Mouse (Mus musculus) neural tube, embryonic 14.5 days (tissue): ENCODE measurements at regions not wholly inside any gene's neighbourhood (a gene's known extent, or its start where the extent isn't known, plus 50 kb on each side); places are given as distances from the start of the nearest gene placed in this dataset.
A peak's percentile ranks its signal among the peaks of the same experiment; 100 is the strongest.

ENCODE experiments used
- ATAC-seq: fragments of 200-750 bp; cut with Nextera tagmentation; 2 replicates; pipeline ENCODE4 v1.8.0; 2017; ENCODE audit warnings: low read depth, mild to moderate bottlenecking, moderate TSS enrichment, moderate library complexity
- H3K27ac ChIP-seq: fragments of 300-500 bp; sonication (generic); 2 replicates; pipeline ENCODE4 v1.5.1; 2014; ENCODE audit warnings: low read depth, mild to moderate bottlenecking, control low read depth, low read length, moderate library complexity, mixed read lengths
- H3K27me3 ChIP-seq: fragments of 300-500 bp; sonication (generic); 2 replicates; pipeline ENCODE4 v1.6.1; 2014; ENCODE audit warnings: low read length; ENCODE audit not compliant: control insufficient read depth, insufficient read depth
- H3K36me3 ChIP-seq: fragments of 300-500 bp; sonication (generic); 2 replicates; pipeline ENCODE4 v1.6.1; 2014; ENCODE audit warnings: low read length, mixed read lengths; ENCODE audit not compliant: control insufficient read depth, insufficient read depth
- H3K4me1 ChIP-seq: fragments of 300-500 bp; sonication (generic); 2 replicates; pipeline ENCODE4 v1.6.1; 2014; ENCODE audit warnings: low read length; ENCODE audit not compliant: control insufficient read depth, insufficient read depth
- H3K4me2 ChIP-seq: fragments of 300-500 bp; sonication (generic); 2 replicates; pipeline ENCODE4 v1.6.1; 2014; ENCODE audit warnings: mild to moderate bottlenecking, low read depth, low read length, control low read depth
- H3K4me3 ChIP-seq: fragments of 300-500 bp; sonication (generic); 2 replicates; pipeline ENCODE4 v1.5.1; 2014; ENCODE audit warnings: low read depth, low read length, control low read depth, mixed read lengths
- H3K9ac ChIP-seq: fragments of 300-500 bp; sonication (generic); replicated peaks from 2 replicates; pipeline ENCODE4 v1.6.1; 2014; ENCODE audit warnings: low read depth, mild to moderate bottlenecking, control low read depth, low read length, mixed read lengths
- H3K9me3 ChIP-seq: fragments of 300-500 bp; sonication (generic); 2 replicates; pipeline ENCODE4 v1.6.1; 2016; ENCODE audit warnings: low read length; ENCODE audit not compliant: control insufficient read depth
- WGBS: fragments of 180-500 bp; shearing (Covaris S2); extraction: QIAGEN DNeasy Blood & Tissue Kit; methylation state at CpG from one replicate; pipeline ENCODE4 v1.1.7; 2014; 5-methylcytosine and 5-hydroxymethylcytosine counted together

DNA sequence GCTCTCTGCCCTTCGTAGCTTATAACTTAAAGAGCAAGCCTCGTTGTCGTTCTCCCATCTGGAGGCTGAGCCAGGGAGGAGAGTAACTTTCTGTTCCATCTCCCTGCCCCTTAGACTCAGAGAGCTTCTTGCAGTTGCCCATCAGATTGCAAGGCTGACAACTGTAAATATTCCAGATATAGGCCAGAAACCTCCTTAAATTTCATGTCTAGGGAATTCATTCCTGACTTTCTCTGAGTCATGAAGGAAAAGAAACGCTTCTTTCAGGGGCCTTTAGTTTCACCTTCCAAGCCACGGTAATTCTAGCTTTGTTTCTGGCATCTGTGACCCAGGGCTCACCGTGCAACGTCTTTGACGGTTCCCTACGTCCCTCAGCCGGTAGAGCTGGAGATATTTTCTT is 220.0 kb upstream of the Srek1ip1 start:
- H3K9me3 ChIP-seq, result no peaks in the 10 kb centered on the region
- H3K27ac ChIP-seq, result no peak overlapping the region
- ATAC-seq, result no peak
- H3K27me3 ChIP-seq, result no peaks in the 10 kb centered on the region
- 73% methylated on average over 10 of the region's 10 CpGs for WGBS
- H3K4me1 ChIP-seq, result no peaks in the 10 kb centered on the region
- H3K4me2 ChIP-seq, result no peak overlapping the region
- H3K36me3 ChIP-seq, result no peaks in the 10 kb centered on the region
- H3K4me3 ChIP-seq, result no peak overlapping the region
- no peak overlapping the region for H3K9ac ChIP-seq

DNA sequence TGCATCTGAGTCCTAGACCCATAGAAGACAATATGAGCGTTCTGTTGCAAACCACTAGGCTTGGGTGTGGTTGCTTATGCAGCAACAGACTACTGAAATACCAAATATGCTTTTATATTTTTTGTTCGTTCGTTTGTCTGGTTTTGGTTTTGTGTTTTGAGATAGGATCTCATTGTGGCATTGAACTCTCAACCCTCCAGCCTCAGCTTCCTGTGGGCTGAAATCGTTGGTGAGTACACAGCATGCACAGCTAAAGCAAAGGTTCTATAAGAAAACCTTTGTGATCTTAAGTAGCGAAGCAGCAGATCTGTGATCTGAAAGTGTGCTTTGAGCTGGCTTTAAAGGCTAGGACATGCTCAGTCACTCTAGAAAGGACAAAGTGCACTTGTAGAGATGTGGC is 217.9 kb upstream of the Srek1ip1 start:
- H3K4me3 ChIP-seq, result no peak overlapping the region
- no peaks in the 10 kb centered on the region for H3K36me3 ChIP-seq
- no peaks in the 10 kb centered on the region for H3K27me3 ChIP-seq
- WGBS, result 93% methylated on average over 5 of the region's 5 CpGs
- H3K9ac ChIP-seq, result no peak overlapping the region
- no peak overlapping the region for H3K4me2 ChIP-seq
- H3K4me1 ChIP-seq, result no peaks in the 10 kb centered on the region
- no peaks in the 10 kb centered on the region for H3K9me3 ChIP-seq
- ATAC-seq, result no peak
- no peak overlapping the region for H3K27ac ChIP-seq

DNA sequence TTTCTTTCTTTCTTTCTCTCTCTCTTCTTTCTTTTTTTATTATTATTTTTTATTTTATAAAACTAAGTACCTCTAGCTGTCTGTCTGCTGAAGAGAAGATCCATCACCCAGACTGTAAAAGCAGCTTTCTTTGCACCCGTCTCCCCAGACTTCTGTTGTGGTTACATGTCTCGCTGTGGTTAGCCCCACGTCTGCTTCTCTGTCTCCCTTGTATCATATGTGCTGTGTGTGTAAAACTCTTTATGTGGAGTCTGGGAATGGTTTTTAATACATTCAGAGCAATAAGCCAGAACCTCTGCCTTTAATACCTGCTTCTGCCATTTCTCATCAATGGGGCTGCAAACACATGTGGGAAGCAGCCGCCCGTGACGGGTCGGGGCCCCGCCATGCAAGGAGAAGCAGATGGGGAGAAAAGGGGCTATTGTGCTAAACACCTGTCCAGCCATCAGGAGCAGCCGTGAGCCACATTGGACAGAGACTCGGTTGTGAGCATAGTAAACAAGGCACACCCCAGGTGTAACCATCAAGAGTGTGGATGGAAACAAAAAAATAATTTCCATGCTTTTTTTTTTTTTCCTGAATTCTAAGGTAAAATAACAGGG is 216.0 kb upstream of the Srek1ip1 start:
- no peaks in the 10 kb centered on the region for H3K4me1 ChIP-seq
- no peak overlapping the region for H3K4me2 ChIP-seq
- no peak overlapping the region for H3K9ac ChIP-seq
- no peaks in the 10 kb centered on the region for H3K36me3 ChIP-seq
- WGBS, result 50% methylated on average over 10 of the region's 10 CpGs
- peak; percentile 64 for ATAC-seq
- no peaks in the 10 kb centered on the region for H3K27me3 ChIP-seq
- H3K9me3 ChIP-seq, result no peaks in the 10 kb centered on the region
- H3K27ac ChIP-seq, result no peak overlapping the region
- no peak overlapping the region for H3K4me3 ChIP-seq

DNA sequence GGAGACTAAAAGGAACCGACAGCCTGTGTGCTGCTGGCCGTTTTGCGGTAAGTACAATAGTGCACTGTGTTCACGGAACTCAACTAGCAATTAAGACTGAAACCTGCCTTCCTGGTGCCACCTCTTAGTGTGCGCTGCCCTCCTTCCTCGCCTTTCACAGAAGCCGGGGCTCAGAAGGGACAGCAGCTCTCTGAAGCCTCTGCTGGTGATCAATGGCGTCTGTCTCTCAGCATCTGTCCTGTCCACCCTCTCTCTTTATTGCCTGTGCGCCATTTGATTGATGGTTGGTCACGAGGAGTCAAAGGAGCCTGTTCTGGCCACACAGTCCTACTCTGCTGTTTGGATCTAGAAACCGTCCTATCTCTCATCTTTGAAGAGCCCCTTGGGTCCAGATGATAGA is 214.4 kb upstream of the Srek1ip1 start:
- ATAC-seq, result no peak
- no peak overlapping the region for H3K9ac ChIP-seq
- no peaks in the 10 kb centered on the region for H3K9me3 ChIP-seq
- WGBS, result 45% methylated on average over 11 of the region's 11 CpGs
- H3K36me3 ChIP-seq, result no peaks in the 10 kb centered on the region
- H3K27ac ChIP-seq, result no peak overlapping the region
- no peak overlapping the region for H3K4me2 ChIP-seq
- no peaks in the 10 kb centered on the region for H3K4me1 ChIP-seq
- H3K27me3 ChIP-seq, result no peaks in the 10 kb centered on the region
- H3K4me3 ChIP-seq, result no peak overlapping the region

DNA sequence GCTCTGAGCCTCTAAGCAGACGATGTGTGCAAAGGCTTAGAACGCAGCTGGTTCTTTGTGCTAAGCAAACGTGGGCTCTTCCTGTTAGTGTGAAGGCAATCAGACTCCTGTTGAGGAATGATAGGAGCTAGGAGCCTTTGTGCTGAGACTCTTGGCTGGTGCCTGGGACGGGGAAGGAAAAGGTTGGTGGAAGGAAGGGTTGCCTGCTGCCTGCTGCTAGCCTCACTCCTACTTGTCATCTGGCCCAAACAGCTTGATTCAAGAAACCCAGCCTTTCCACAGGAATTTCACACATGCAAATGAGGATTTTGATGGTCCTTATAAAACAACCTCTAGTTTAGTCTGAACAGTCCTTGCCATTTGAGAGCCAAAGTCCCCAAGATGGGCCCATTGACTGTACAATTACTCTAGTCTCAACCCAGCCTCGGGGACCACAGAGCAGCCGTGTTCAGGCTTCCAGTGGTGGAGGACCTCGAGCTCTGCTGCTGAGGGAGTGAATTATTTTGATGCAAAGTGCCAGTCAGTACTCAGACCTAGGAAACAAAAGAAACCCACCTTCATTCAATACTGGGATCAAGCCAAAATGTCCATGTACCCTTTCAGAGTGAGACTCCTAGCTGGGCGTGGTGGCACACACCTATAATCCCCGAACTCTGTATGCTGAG is 211.5 kb upstream of the Srek1ip1 start:
- Histone ChIP-seq H3K4me3 (no peak overlapping the region), H3K9ac (no peak overlapping the region), H3K4me2 (no peak overlapping the region), H3K4me1 (no peaks in the 10 kb centered on the region), H3K9me3 (no peaks in the 10 kb centered on the region), H3K27ac (no peak overlapping the region), H3K36me3 (no peaks in the 10 kb centered on the region), H3K27me3 (no peaks in the 10 kb centered on the region)
- no peak for ATAC-seq
- WGBS, result 54% methylated on average over 9 of the region's 9 CpGs
